ENCODE assay signal across 8 mouse cellular contexts in the genomic region with DNA sequence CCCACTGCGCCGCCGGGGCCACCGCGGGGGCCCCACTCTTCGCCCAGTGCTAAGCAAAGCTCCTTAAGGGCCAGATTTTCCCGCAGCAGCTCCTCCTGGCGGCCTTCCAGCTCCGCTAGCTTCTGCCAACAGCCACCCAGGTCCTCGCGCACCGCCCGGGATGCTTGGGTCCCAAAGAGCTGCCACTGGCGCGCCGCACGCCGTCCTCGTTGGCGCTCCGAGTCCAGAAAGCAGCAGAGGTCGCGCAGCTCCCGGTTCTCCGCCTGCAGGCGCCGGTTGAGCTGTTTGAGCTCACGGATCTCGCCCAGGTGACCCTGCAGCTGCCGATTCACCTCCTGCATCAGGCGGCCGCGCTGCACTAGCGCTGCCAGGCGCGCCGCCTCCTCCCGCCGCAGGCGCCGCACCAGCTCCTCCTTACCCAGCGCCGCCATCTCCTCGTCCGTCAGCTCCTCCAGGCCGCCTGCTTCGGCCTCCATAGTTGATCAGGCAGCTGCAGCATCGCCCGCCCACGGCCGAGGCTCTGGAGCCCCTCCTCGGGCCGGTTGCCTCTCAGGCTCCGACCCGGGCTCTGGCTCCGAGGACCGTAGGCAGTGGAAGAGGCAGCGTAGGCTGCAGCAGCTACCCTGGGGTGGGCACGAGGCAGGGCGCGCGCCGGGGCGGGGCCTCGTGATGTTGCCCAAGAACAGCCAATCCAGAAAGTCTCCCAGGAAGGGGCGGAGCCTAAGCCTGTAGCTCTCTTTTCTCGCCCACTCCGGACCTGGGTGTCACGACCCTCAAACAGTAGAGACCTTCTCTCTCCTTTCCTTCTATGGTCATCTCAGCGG. TPM values are rescaled to one million over a fixed set of nuclear protein-coding genes. Genes with fewer than 3 reads are reported as not detected.
A peak's percentile ranks its signal among the peaks of the same experiment; 100 is the strongest.
DNase-seq lines count a peak whose midpoint lies in the region; ATAC-seq lines count a peak whose summit lies in the region.

No protein-coding gene starts in this region.

- H3K79me2 ChIP-seq in macrophage (ENCODE audit: inconsistent target) = peaks cover 36% of the 10 kb centered on the region

- H3K36me3 ChIP-seq in hindbrain, embryonic 16.5 days (ENCODE audit: control insufficient read depth, insufficient read depth, low read length) = peaks cover 6% of the 10 kb centered on the region; the same call in 1 of the 2 replicates
- H3K36me3 ChIP-seq in macrophage (ENCODE audit: inconsistent target) = peaks cover 2% of the 10 kb centered on the region; the same call in 1 of the 2 replicates

- ATAC-seq in hindbrain, embryonic 16.5 days = peak; percentile 95

- DNase-seq in R1 (ENCODE audit: low read depth, low spot score) = peak; percentile 96
- DNase-seq in cerebellum, postnatal 25 days = peak; percentile 99
- peak; percentile 95 to 97 for DNase-seq in frontal cortex, postnatal 36 days (ENCODE audit: low spot score in 2 of 2)
- peak; percentile 93 to 97 for DNase-seq in left cerebral cortex, adult 18-20 months (ENCODE audit: low spot score in 2 of 2)
- DNase-seq in right cerebral cortex, adult 18-20 months = peak; percentile 96
- DNase-seq in urinary bladder, postnatal 10 days (ENCODE audit: low spot score) = peak; percentile 75

- no peaks in the 10 kb centered on the region for H3K27me3 ChIP-seq in hindbrain, embryonic 16.5 days (replicated peaks; ENCODE audit: control insufficient read depth, insufficient read depth, low read length)

- peak overlapping the region; percentile 98 for H3K27ac ChIP-seq in hindbrain, embryonic 16.5 days (ENCODE audit: low read depth, low read length)
- H3K27ac ChIP-seq in macrophage = no peak overlapping the region

- H3K9me3 ChIP-seq in hindbrain, embryonic 16.5 days (ENCODE audit: control insufficient read depth, low read length) = no peaks in the 10 kb centered on the region

- WGBS in hindbrain, embryonic 16.5 days = under 1% methylated on average over 62 of the region's 70 CpGs
- under 1% methylated on average over 69 of the region's 70 CpGs for WGBS in macrophage (ENCODE audit: missing documents)

- H3K4me1 ChIP-seq in hindbrain, embryonic 16.5 days (ENCODE audit: control insufficient read depth, insufficient read depth, low read depth, low read length) = peaks cover 41% of the 10 kb centered on the region

- H3K9ac ChIP-seq in hindbrain, embryonic 16.5 days (ENCODE audit: low read depth, low read length) = peak overlapping the region; percentile 96

- H3K4me3 ChIP-seq in hindbrain, embryonic 16.5 days (ENCODE audit: low read length) = peak overlapping the region; percentile 94
- peak overlapping the region; percentile 50 for H3K4me3 ChIP-seq in macrophage (ENCODE audit: inconsistent target)

- H3K4me2 ChIP-seq in hindbrain, embryonic 16.5 days (ENCODE audit: low read length) = peak overlapping the region; percentile 98

RNA-seq across cellular contexts. Expression of gene Ccdc85b, which starts 0.6 kb away (rescaled TPM):
- polyA plus RNA-seq in hindbrain, embryonic 16.5 days (2015; fragmentation: Nextera tagmentation; extraction: Ambion mirVana) = 11.4 and 12.4 TPM in 2 replicates
- 10 to 100 TPM; 28.3 to 31.5 TPM for total RNA-seq in left cerebral cortex, adult 18-20 months (2021)
- total RNA-seq in macrophage (2018; cell fraction: chromatin; rRNA removed) = 1 to 10 TPM in 7 of 26 experiments, under 1 TPM in 16, not detected in 3; 0.15 to 4.3 (median 0.56) TPM
- total RNA-seq in macrophage (2018; cell fraction: cytosol; rRNA removed) = 1 to 10 TPM in 24 of 26 experiments, under 1 TPM in 2; 0.76 to 3.8 (median 1.9) TPM
- total RNA-seq in macrophage (2018; cell fraction: nucleus; rRNA removed) = 1 to 10 TPM in 15 of 26 experiments, under 1 TPM in 11; 0.44 to 3.7 (median 1.1) TPM
- polyA plus RNA-seq in macrophage (2018) = 0.80 to 3.3 TPM (median 2.9 TPM) in 3 replicates

RNA-seq across cellular contexts. Expression of gene Fibp, which starts 3.3 kb away (rescaled TPM):
- 147 and 153 TPM in 2 replicates for polyA plus RNA-seq in hindbrain, embryonic 16.5 days (2015; fragmentation: Nextera tagmentation; extraction: Ambion mirVana)
- 10 to 100 TPM; 91.2 to 98.9 TPM for total RNA-seq in left cerebral cortex, adult 18-20 months (2021)
- 100 to 1,000 TPM in 18 of 26 experiments, 10 to 100 TPM in 8; 71.9 to 238 (median 149) TPM for total RNA-seq in macrophage (2018; cell fraction: chromatin; rRNA removed)
- 10 to 100 TPM; 28.5 to 61.9 (median 41.5) TPM for total RNA-seq in macrophage (2018; cell fraction: cytosol; rRNA removed)
- 100 to 1,000 TPM in 11 of 26 experiments, 10 to 100 TPM in 15; 42.4 to 210 (median 89.8) TPM for total RNA-seq in macrophage (2018; cell fraction: nucleus; rRNA removed)
- 40.2 to 58.1 TPM (median 52.2 TPM) in 3 replicates for polyA plus RNA-seq in macrophage (2018)

RNA-seq across cellular contexts. Expression of gene Fosl1, which starts 9.8 kb away (rescaled TPM):
- polyA plus RNA-seq in hindbrain, embryonic 16.5 days (2015; fragmentation: Nextera tagmentation; extraction: Ambion mirVana) = not detected in 2 replicates
- total RNA-seq in left cerebral cortex, adult 18-20 months (2021) = not detected
- 1 to 10 TPM in 3 of 26 experiments, under 1 TPM in 2, not detected in 21; 0.25 to 4.3 (median 1.9) TPM for total RNA-seq in macrophage (2018; cell fraction: chromatin; rRNA removed)
- total RNA-seq in macrophage (2018; cell fraction: cytosol; rRNA removed) = under 1 TPM in 10 of 26 experiments, not detected in 16; 0.06 to 0.71 (median 0.27) TPM
- total RNA-seq in macrophage (2018; cell fraction: nucleus; rRNA removed) = under 1 TPM in 4 of 26 experiments, not detected in 22; 0.68 to 0.80 (median 0.72) TPM
- 0.43 TPM in 1 of 3 replicates, not detected in the others for polyA plus RNA-seq in macrophage (2018)

RNA-seq across cellular contexts. Expression of gene Ctsw, which starts 11.2 kb away (rescaled TPM):
- 4.5 TPM in 2 replicates for polyA plus RNA-seq in hindbrain, embryonic 16.5 days (2015; fragmentation: Nextera tagmentation; extraction: Ambion mirVana)
- total RNA-seq in left cerebral cortex, adult 18-20 months (2021) = under 1 TPM; 0.33 to 0.61 TPM
- total RNA-seq in macrophage (2018; cell fraction: chromatin; rRNA removed) = not detected
- total RNA-seq in macrophage (2018; cell fraction: cytosol; rRNA removed) = not detected
- under 1 TPM in 1 of 26 experiments, not detected in 25; 0.51 TPM for total RNA-seq in macrophage (2018; cell fraction: nucleus; rRNA removed)
- 0.24 to 0.53 TPM in 2 of 3 replicates, not detected in the other for polyA plus RNA-seq in macrophage (2018)

RNA-seq across cellular contexts. Expression of gene Efemp2, which starts 16.6 kb away (rescaled TPM):
- polyA plus RNA-seq in hindbrain, embryonic 16.5 days (2015; fragmentation: Nextera tagmentation; extraction: Ambion mirVana) = 44.2 and 53.1 TPM in 2 replicates
- 10 to 100 TPM; 12.9 to 15.9 TPM for total RNA-seq in left cerebral cortex, adult 18-20 months (2021)
- total RNA-seq in macrophage (2018; cell fraction: chromatin; rRNA removed) = 10 to 100 TPM in 3 of 26 experiments, 1 to 10 TPM in 23; 1.6 to 30.1 (median 4.6) TPM
- total RNA-seq in macrophage (2018; cell fraction: cytosol; rRNA removed) = 1 to 10 TPM; 2.3 to 7.6 (median 4.4) TPM
- 10 to 100 TPM in 1 of 26 experiments, 1 to 10 TPM in 25; 2.4 to 10.3 (median 4.8) TPM for total RNA-seq in macrophage (2018; cell fraction: nucleus; rRNA removed)
- polyA plus RNA-seq in macrophage (2018) = 4.6 to 7.5 TPM (median 6.8 TPM) in 3 replicates
